Mouse (Mus musculus): ENCODE results near the gene Fam19a2. TPM values are rescaled to one million over a fixed set of nuclear protein-coding genes. Genes with fewer than 3 reads are reported as not detected.

The Fam19a2 gene
- total and polyA plus RNA-seq, 2 experiments from 2014 or later: 62.9 to 134 TPM

- Histone ChIP-seq H3K36me3 (ENCODE audit: insufficient read depth) (no peaks in the 10 kb centered on the region), H3K27ac (ENCODE audit: low read depth, low read length) (no peak overlapping the region), H3K9ac (no peak overlapping the region), H3K9me3 (ENCODE audit: low read length) (no peaks in the 10 kb centered on the region), H3K4me3 (ENCODE audit: low read depth, low read length) (no peak overlapping the region), H3K4me1 (ENCODE audit: insufficient read depth) (no peaks in the 10 kb centered on the region), H3K4me2 (ENCODE audit: low read depth) (no peak overlapping the region), H3K27me3 (ENCODE audit: insufficient read depth, low read length) (no peaks in the 10 kb centered on the region)
- no peak for TF ChIP-seq CTCF (IDR thresholded peaks at IDR 0.05; ENCODE audit: low read depth)
- 15% methylated on average over 2 of the region's 2 CpGs for WGBS
- DNase-seq: no peak
- no peak for ATAC-seq
Measured at GRCm38 (mm10) chr10:123383277-123383676, 119.5 kb downstream of the Fam19a2 start.

DNA sequence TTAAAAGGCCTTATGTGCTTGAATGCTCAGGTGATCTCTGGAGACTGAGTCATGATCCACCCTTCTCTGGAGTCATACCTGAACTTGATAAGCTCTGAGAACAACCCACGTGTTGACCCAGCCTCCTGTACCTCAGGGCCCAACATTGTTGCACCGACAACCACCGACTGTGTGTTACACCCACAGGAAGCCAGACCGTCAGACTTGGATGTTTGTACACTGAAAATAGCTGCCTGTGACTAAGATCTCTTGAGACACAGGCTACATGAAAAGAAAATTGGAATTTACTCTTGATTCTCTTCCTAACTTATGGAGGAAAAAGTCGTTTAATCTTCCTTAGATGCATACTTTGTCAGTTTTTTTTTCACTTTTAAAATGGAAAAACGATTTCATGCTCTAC, 121.8 kb downstream of the Fam19a2 start:
- 80% methylated on average over 6 of the region's 6 CpGs for WGBS
- H3K9ac ChIP-seq: no peak overlapping the region
- H3K9me3 ChIP-seq (ENCODE audit: low read length): no peaks in the 10 kb centered on the region
- DNase-seq: no peak
- H3K36me3 ChIP-seq (ENCODE audit: insufficient read depth): no peaks in the 10 kb centered on the region
- TF ChIP-seq CTCF (IDR thresholded peaks at IDR 0.05; ENCODE audit: low read depth): no peak
- no peaks in the 10 kb centered on the region for H3K4me1 ChIP-seq (ENCODE audit: insufficient read depth)
- no peaks in the 10 kb centered on the region for H3K27me3 ChIP-seq (ENCODE audit: insufficient read depth, low read length)
- no peak overlapping the region for H3K27ac ChIP-seq (ENCODE audit: low read depth, low read length)
- H3K4me3 ChIP-seq (ENCODE audit: low read depth, low read length): no peak overlapping the region
- no peak for ATAC-seq
- H3K4me2 ChIP-seq (ENCODE audit: low read depth): no peak overlapping the region

DNA sequence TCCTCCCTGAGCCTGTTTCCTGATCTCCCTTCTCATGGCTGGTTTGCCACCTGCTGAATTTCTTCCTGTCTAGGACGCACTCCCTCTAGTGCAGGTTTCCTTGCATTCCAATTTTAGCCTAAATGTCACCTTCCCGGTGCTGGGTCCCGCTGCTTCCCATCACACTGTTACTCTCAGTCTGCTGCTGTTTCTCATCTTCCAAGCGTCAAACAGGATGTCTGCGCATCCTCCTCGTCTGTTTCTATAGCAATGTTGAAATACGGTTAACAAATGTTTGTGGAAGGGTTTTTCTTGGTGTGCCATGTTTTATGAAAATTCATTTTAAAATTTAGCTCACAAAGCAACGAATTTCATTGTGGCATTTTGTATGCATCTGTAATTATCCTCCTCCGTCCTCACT, 131.6 kb downstream of the Fam19a2 start:
- TF ChIP-seq CTCF (IDR thresholded peaks at IDR 0.05; ENCODE audit: low read depth): no peak
- Histone ChIP-seq H3K27ac (ENCODE audit: low read depth, low read length) (no peak overlapping the region), H3K36me3 (ENCODE audit: insufficient read depth) (no peaks in the 10 kb centered on the region), H3K4me3 (ENCODE audit: low read depth, low read length) (no peak overlapping the region), H3K4me2 (ENCODE audit: low read depth) (no peak overlapping the region), H3K4me1 (ENCODE audit: insufficient read depth) (no peaks in the 10 kb centered on the region), H3K9ac (no peak overlapping the region), H3K9me3 (ENCODE audit: low read length) (no peaks in the 10 kb centered on the region), H3K27me3 (ENCODE audit: insufficient read depth, low read length) (no peaks in the 10 kb centered on the region)
- DNase-seq (peak; percentile 52), ATAC-seq (no peak)
- whole genome bisulfite sequencing: 56% methylated on average over 9 of the region's 9 CpGs

- Histone ChIP-seq H3K36me3 (ENCODE audit: insufficient read depth) (no peaks in the 10 kb centered on the region), H3K27me3 (ENCODE audit: insufficient read depth, low read length) (no peaks in the 10 kb centered on the region), H3K9me3 (ENCODE audit: low read length) (no peaks in the 10 kb centered on the region), H3K4me2 (ENCODE audit: low read depth) (0 out of 2 replicates have a peak overlapping the region, but pooled peaks have one; percentile 8), H3K9ac (no peak overlapping the region), H3K4me3 (ENCODE audit: low read depth, low read length) (no peak overlapping the region), H3K4me1 (ENCODE audit: insufficient read depth) (no peaks in the 10 kb centered on the region), H3K27ac (ENCODE audit: low read depth, low read length) (no peak overlapping the region)
- ATAC-seq (no peak), DNase-seq (peak; percentile 21)
- 36% methylated on average over 6 of the region's 6 CpGs for WGBS
- no peak for TF ChIP-seq CTCF (IDR thresholded peaks at IDR 0.05; ENCODE audit: low read depth)
Measured at GRCm38 (mm10) chr10:123398136-123398535, 134.3 kb downstream of the Fam19a2 start.

GRCm38 (mm10) chr10:123401188-123401587, 137.4 kb downstream of the Fam19a2 start:
- Histone ChIP-seq H3K4me3 (ENCODE audit: low read depth, low read length) (no peak overlapping the region), H3K9me3 (ENCODE audit: low read length) (no peaks in the 10 kb centered on the region), H3K36me3 (ENCODE audit: insufficient read depth) (no peaks in the 10 kb centered on the region), H3K4me2 (ENCODE audit: low read depth) (no peak overlapping the region), H3K4me1 (ENCODE audit: insufficient read depth) (no peaks in the 10 kb centered on the region), H3K9ac (no peak overlapping the region), H3K27me3 (ENCODE audit: insufficient read depth, low read length) (no peaks in the 10 kb centered on the region), H3K27ac (ENCODE audit: low read depth, low read length) (no peak overlapping the region)
- DNase-seq (no peak), ATAC-seq (no peak)
- 87% methylated on average over 3 of the region's 3 CpGs for WGBS
- TF ChIP-seq CTCF (IDR thresholded peaks at IDR 0.05; ENCODE audit: low read depth): no peak

DNA sequence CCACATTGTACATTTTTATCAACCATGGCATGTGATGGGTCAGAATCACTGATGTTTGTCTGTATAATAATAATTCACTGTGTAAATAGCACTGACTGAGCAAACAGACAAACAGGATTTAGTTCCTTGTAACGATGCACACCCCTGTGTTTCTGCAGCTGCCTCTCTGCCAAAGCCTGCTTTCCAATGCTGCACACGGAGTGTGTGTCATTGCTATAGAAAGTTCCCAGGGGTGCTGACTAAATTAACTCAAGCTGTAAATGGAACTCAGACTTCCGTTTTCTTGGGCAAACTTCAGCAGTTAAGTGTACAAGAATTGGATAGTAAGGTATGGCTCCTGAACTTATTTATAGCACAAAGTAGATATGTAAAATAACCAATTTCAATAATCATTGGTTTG, 138.7 kb downstream of the Fam19a2 start:
- Histone ChIP-seq H3K9ac (no peak overlapping the region), H3K4me3 (ENCODE audit: low read depth, low read length) (no peak overlapping the region), H3K27ac (ENCODE audit: low read depth, low read length) (no peak overlapping the region), H3K27me3 (ENCODE audit: insufficient read depth, low read length) (no peaks in the 10 kb centered on the region), H3K4me2 (ENCODE audit: low read depth) (no peak overlapping the region), H3K9me3 (ENCODE audit: low read length) (no peaks in the 10 kb centered on the region), H3K4me1 (ENCODE audit: insufficient read depth) (no peaks in the 10 kb centered on the region), H3K36me3 (ENCODE audit: insufficient read depth) (no peaks in the 10 kb centered on the region)
- TF ChIP-seq CTCF (IDR thresholded peaks at IDR 0.05; ENCODE audit: low read depth): no peak
- ATAC-seq (no peak), DNase-seq (no peak)
- 25% methylated on average over 3 of the region's 3 CpGs for WGBS

DNA sequence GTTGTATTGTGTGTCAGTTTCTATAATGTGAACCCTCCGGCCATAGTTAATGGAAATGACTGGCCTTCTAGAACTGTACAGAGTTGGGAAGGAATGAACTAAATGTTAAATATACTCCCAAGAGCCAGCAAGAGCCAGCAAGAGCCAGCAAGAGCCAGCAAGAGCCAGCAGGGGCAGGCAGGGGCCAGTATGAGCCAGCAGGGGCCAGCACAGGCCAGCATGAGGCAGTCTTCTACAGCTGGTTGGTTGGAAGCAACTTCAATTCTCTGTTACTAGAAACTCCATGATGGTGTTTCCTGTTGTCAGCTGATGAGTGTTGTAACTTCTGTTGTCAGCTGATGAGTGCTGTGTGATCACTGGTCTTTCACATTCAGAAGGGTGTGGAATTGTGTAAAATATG, 151.2 kb downstream of the Fam19a2 start:
- H3K4me1 ChIP-seq (ENCODE audit: insufficient read depth): peaks cover 6% of the 10 kb centered on the region; the same call in 1 of the 2 replicates
- no peak overlapping the region for H3K4me3 ChIP-seq (ENCODE audit: low read depth, low read length)
- no peaks in the 10 kb centered on the region for H3K36me3 ChIP-seq (ENCODE audit: insufficient read depth)
- ATAC-seq (no peak), DNase-seq (no peak)
- H3K27ac ChIP-seq (ENCODE audit: low read depth, low read length): no peak overlapping the region
- H3K9me3 ChIP-seq (ENCODE audit: low read length): no peaks in the 10 kb centered on the region
- no peak overlapping the region for H3K4me2 ChIP-seq (ENCODE audit: low read depth)
- H3K27me3 ChIP-seq (ENCODE audit: insufficient read depth, low read length): no peaks in the 10 kb centered on the region
- peak; percentile 6; the same call in 1 of the 2 replicates for TF ChIP-seq CTCF (IDR thresholded peaks at IDR 0.05; ENCODE audit: low read depth)
- no peak overlapping the region for H3K9ac ChIP-seq
- 96% methylated on average over 1 of the region's 1 CpGs for WGBS
